Comparison of ENCODE assay signal across 1 mouse cellular context in genomic region chr2:25576028-25576850, GRCm38 (mm10).
TF ChIP-seq lines count a peak whose summit lies in the region.

No protein-coding gene starts in this region.

TF ChIP-seq in MEL, 35 proteins besides CTCF, POLR2A, EP300 and RAD21:
- no peak for TF ChIP-seq MAFK (IDR thresholded peaks at IDR 0.05; ENCODE audit: borderline replicate concordance, low read depth, low read length)
- TF ChIP-seq CHD1 (IDR thresholded peaks at IDR 0.05; ENCODE audit: low read depth, low read length): no peak
- no peak for TF ChIP-seq KAT2A (conservative IDR thresholded peaks at IDR 0.05; ENCODE audit: low read depth, low read length)
- no peak for TF ChIP-seq ZC3H11A (IDR thresholded peaks at IDR 0.05; ENCODE audit: low read depth, low read length)
- TF ChIP-seq ZKSCAN1 (IDR thresholded peaks at IDR 0.05; ENCODE audit: low read depth, low read length): no peak
- TF ChIP-seq NRF1 (IDR thresholded peaks at IDR 0.05; ENCODE audit: insufficient read depth, low read depth, low read length, poor library complexity, severe bottlenecking): no peak
- no peak for TF ChIP-seq GATA1 (IDR thresholded peaks at IDR 0.05; ENCODE audit: low read depth, low read length)
- TF ChIP-seq NELFE (IDR thresholded peaks at IDR 0.05; ENCODE audit: low read depth, low read length): no peak
- no peak for TF ChIP-seq TBP (IDR thresholded peaks at IDR 0.05; ENCODE audit: low read depth, low read length)
- TF ChIP-seq MXI1 (IDR thresholded peaks at IDR 0.05; ENCODE audit: low read depth, low read length): no peak
- no peak for TF ChIP-seq ETS1 (IDR thresholded peaks at IDR 0.05; ENCODE audit: low read depth, low read length)
- TF ChIP-seq USF2 (IDR thresholded peaks at IDR 0.05; ENCODE audit: borderline replicate concordance in 1 of 2, insufficient read depth in 1 of 2, low read depth in 1 of 2, low read length in 2 of 2): no peak
- TF ChIP-seq MAZ (IDR thresholded peaks at IDR 0.05; ENCODE audit: low read depth, low read length): no peak
- no peak for TF ChIP-seq USF1 (IDR thresholded peaks at IDR 0.05; ENCODE audit: low read depth, low read length)
- no peak for TF ChIP-seq MEF2A (IDR thresholded peaks at IDR 0.05; ENCODE audit: extremely low read depth, insufficient replicate concordance, low read depth, low read length, poor library complexity, severe bottlenecking)
- no peak for TF ChIP-seq POLR2AphosphoS5 (IDR thresholded peaks at IDR 0.05; ENCODE audit: borderline replicate concordance, low read depth, low read length)
- no peak for TF ChIP-seq ZMIZ1 (IDR thresholded peaks at IDR 0.05; ENCODE audit: low read depth, low read length)
- TF ChIP-seq ZNF384 (IDR thresholded peaks at IDR 0.05; ENCODE audit: low read depth, low read length): no peak
- no peak for TF ChIP-seq MAX (IDR thresholded peaks at IDR 0.05; ENCODE audit: low read length)
- TF ChIP-seq MYB (IDR thresholded peaks at IDR 0.05; ENCODE audit: low read depth, low read length): no peak
